Mouse (Mus musculus) E14TG2a.4 (cell line): ENCODE measurements at regions not wholly inside any gene's neighbourhood (a gene's known extent, or its start where the extent isn't known, plus 50 kb on each side); places are given as distances from the start of the nearest gene placed in this dataset.

ENCODE experiments used
- H3K27me3 ChIP-seq: 2 replicates; pipeline ENCODE4 v1.6.1; 2014; ENCODE audit warnings: low read length, control low read depth; ENCODE audit not compliant: insufficient read depth
- H3K36me3 ChIP-seq: 2 replicates; pipeline ENCODE4 v1.6.1; 2014; ENCODE audit warnings: low read length, control low read depth; ENCODE audit not compliant: insufficient read depth
- H3K4me1 ChIP-seq: replicated peaks from 2 replicates; pipeline ENCODE4 v1.6.1; 2014; ENCODE audit warnings: low read depth, low read length, control low read depth
- H3K4me3 ChIP-seq: replicated peaks from 2 replicates; pipeline ENCODE4 v1.5.1; 2014; ENCODE audit warnings: mild to moderate bottlenecking, low read length
- H3K9me3 ChIP-seq: 2 replicates; pipeline ENCODE4 v1.6.1; 2014; ENCODE audit warnings: low read length, control low read depth
- CTCF ChIP-seq: conservative IDR thresholded peaks from 2 replicates; pipeline ENCODE4 v1.5.1; 2014; ENCODE audit warnings: low read length
- NANOG ChIP-seq: IDR thresholded peaks from 2 replicates; pipeline ENCODE4 v1.6.1; 2014; ENCODE audit warnings: borderline replicate concordance, low read length, mixed read lengths
- POU5F1 ChIP-seq: IDR thresholded peaks from 2 replicates; pipeline ENCODE4 v1.6.1; 2014; ENCODE audit warnings: low read length, borderline replicate concordance

- no peaks in the 10 kb centered on the region for H3K27me3 ChIP-seq
- no peak for TF ChIP-seq NANOG
- no peak for TF ChIP-seq CTCF
- no peak for TF ChIP-seq POU5F1
- no peak overlapping the region for H3K4me3 ChIP-seq
- H3K9me3 ChIP-seq = no peaks in the 10 kb centered on the region
- peaks cover 4% of the 10 kb centered on the region; the same call in 1 of the 2 replicates for H3K4me1 ChIP-seq
- no peaks in the 10 kb centered on the region for H3K36me3 ChIP-seq
These were observed 78.8 kb upstream of the Caprin1 start for GRCm38 (mm10) chr2:103876236-103876635.

- Histone ChIP-seq H3K4me1 (peaks cover 14% of the 10 kb centered on the region), H3K36me3 (no peaks in the 10 kb centered on the region), H3K4me3 (no peak overlapping the region), H3K27me3 (peaks cover 10% of the 10 kb centered on the region; the same call in 1 of the 2 replicates), H3K9me3 (no peaks in the 10 kb centered on the region)
- TF ChIP-seq NANOG = no peak
- TF ChIP-seq POU5F1 = no peak
- TF ChIP-seq CTCF = no peak
These were observed 76.6 kb upstream of the Lmo2 start for GRCm38 (mm10) chr2:103881026-103881763.

GRCm38 (mm10) chr2:103884926-103885325, 72.9 kb upstream of the Lmo2 start:
- H3K36me3 ChIP-seq = no peaks in the 10 kb centered on the region
- no peak overlapping the region for H3K4me3 ChIP-seq
- H3K4me1 ChIP-seq = peaks cover 14% of the 10 kb centered on the region
- no peak for TF ChIP-seq CTCF
- peak; percentile 62; the same call in 1 of the 2 replicates for TF ChIP-seq NANOG
- no peaks in the 10 kb centered on the region for H3K9me3 ChIP-seq
- peaks cover 10% of the 10 kb centered on the region; the same call in 1 of the 2 replicates for H3K27me3 ChIP-seq

GRCm38 (mm10) chr2:103888023-103888422, 69.8 kb upstream of the Lmo2 start:
- Histone ChIP-seq H3K36me3 (no peaks in the 10 kb centered on the region), H3K27me3 (no peaks in the 10 kb centered on the region), H3K9me3 (no peaks in the 10 kb centered on the region), H3K4me1 (peaks cover 24% of the 10 kb centered on the region), H3K4me3 (no peak overlapping the region)
- no peak for TF ChIP-seq POU5F1
- no peak for TF ChIP-seq CTCF
- TF ChIP-seq NANOG = no peak

- TF ChIP-seq POU5F1 (no peak), NANOG (no peak), CTCF (no peak)
- H3K4me1 ChIP-seq = peaks cover 45% of the 10 kb centered on the region
- H3K27me3 ChIP-seq = no peaks in the 10 kb centered on the region
- no peaks in the 10 kb centered on the region for H3K9me3 ChIP-seq
- H3K36me3 ChIP-seq = no peaks in the 10 kb centered on the region
- H3K4me3 ChIP-seq = peak overlapping the region; percentile 37
These were observed 66.5 kb upstream of the Lmo2 start for GRCm38 (mm10) chr2:103891240-103891767.

GRCm38 (mm10) chr2:103893159-103893740, 64.5 kb upstream of the Lmo2 start:
- H3K36me3 ChIP-seq = no peaks in the 10 kb centered on the region
- no peaks in the 10 kb centered on the region for H3K27me3 ChIP-seq
- TF ChIP-seq POU5F1 = no peak
- TF ChIP-seq NANOG = no peak
- no peak for TF ChIP-seq CTCF
- H3K9me3 ChIP-seq = no peaks in the 10 kb centered on the region
- peaks cover 57% of the 10 kb centered on the region for H3K4me1 ChIP-seq
- no peak overlapping the region for H3K4me3 ChIP-seq

GRCm38 (mm10) chr2:103893805-103894204, 64.0 kb upstream of the Lmo2 start:
- H3K27me3 ChIP-seq = no peaks in the 10 kb centered on the region
- no peaks in the 10 kb centered on the region for H3K36me3 ChIP-seq
- TF ChIP-seq NANOG = no peak
- TF ChIP-seq CTCF = no peak
- TF ChIP-seq POU5F1 = no peak
- H3K4me3 ChIP-seq = no peak overlapping the region
- no peaks in the 10 kb centered on the region for H3K9me3 ChIP-seq
- H3K4me1 ChIP-seq = peaks cover 57% of the 10 kb centered on the region

- H3K27me3 ChIP-seq = no peaks in the 10 kb centered on the region
- TF ChIP-seq NANOG = no peak
- no peaks in the 10 kb centered on the region for H3K9me3 ChIP-seq
- H3K36me3 ChIP-seq = no peaks in the 10 kb centered on the region
- no peak overlapping the region for H3K4me3 ChIP-seq
- peaks cover 60% of the 10 kb centered on the region for H3K4me1 ChIP-seq
These were observed 62.7 kb upstream of the Lmo2 start for GRCm38 (mm10) chr2:103894981-103895676.
